Mouse (Mus musculus) adrenal gland, postnatal 10 days (tissue): Measurements from ENCODE around the gene Vtn. TPM values are rescaled to one million over a fixed set of nuclear protein-coding genes. Genes with fewer than 3 reads are reported as not detected.

Source experiments
- DNase-seq: peaks from one replicate; pipeline ENCODE4 v3.0.0; 2021; ENCODE audit warnings: mixed read lengths
- total RNA-seq, 2 experiments: library from RNA; stranded (reverse); gene quantifications; 2 replicates each; pipeline ENCODE4 v1.2.3; 2021

The Vtn gene
- total RNA-seq, 2 experiments from 2014 or later, result 229 to 546 TPM

DNA sequence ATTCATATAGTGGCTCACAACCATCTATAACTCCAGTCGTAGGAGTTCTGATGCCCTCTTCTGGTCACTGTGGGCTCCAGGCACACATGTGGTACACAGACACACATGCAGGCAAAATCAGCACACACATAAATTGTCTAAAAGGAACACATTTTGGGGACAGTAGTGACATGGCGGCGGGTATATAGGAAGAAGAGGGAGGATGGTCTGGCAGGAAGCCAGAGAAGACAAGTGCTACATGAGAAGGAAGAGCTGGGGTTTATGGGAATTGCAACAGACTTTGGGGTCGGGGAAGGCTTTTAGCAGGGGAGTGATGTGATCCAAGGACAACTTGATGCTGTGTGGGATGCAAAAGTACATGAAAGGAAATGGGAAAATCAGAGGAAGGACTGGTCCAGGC, 35.6 kb downstream of the Vtn start:
- no peak for DNase-seq

DNA sequence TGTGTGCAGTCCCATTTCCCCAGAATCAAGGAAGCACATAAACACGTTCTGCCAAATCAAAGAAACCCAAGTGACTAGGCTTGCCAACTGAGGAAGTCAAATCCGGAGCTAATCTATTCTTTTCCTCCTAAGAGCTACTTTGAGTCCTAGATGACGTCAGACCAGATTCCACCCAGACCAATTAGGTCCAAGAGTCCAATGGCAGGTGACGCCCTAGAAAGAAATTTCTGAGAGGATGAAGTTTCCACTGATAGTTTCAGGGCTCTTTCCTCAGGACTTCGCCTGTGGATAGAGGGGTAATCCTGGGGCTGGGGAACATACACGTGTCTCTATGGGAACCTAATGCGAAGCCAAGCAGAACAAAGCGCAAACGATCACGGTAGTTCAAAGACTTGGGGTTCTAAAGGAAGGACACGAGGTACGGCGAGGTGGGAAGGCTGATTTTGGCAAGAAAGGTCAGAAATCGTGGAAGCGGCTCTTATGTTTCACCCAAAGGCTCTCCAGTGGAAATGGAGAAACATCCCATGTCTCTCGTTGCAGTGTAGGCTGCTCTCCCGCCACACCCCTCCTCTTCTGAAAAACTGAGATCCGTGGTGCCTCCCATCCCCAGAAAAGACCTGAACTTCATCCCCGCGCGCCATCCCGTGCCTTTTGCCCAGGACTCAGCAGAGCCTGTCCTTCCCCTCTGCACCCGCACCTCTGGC, 36.6 kb downstream of the Vtn start:
- peak; percentile 47 for DNase-seq

GRCm38 (mm10) chr11:78536080-78536689, 37.3 kb downstream of the Vtn start, which contains the start of the genes Tnfaip1 and Ift20:
Tnfaip1 (minus strand) TSS chr11:78536332.
Ift20 (plus strand) TSS chr11:78536361.
- DNase-seq, result peak; percentile 97

DNA sequence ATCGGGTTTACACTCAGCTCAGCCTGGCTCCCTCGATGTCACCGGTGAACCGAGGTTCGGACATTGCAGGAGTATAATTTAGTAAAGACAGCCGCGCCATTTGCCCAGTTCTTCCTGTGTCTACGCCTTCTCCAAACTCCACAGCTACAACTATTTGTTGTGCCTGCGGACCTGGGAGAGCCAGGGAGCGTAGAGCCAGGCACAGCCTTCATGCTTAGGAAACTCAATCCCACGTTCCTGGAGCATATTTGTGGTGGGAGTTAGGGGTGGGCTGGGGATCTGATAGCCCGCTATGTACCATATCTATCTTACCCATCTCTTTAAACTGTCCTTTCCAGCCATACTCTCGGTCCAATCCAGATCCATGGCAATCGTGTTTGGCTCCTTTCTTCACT, 37.8 kb downstream of the Vtn start:
- DNase-seq, result no peak

DNA sequence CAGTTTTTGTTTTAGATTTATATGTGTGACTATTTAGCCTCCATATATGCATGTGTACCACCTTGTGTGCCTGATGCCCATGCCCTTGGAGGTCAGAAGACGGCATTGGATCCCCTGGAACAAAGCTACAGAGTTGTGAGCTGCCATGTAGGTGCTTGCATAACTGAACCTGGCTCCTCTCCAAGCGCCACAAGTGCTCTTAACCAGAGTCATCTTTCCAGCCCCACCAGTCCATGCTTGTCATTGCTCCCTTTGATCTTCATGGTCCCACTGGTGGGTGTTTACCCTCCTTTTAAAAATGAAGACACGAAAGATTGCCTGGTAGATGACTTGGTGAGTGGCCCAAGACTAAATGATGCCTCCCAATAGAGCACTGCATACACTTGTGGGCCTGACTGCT, 41.5 kb downstream of the Vtn start:
- DNase-seq, result peak; percentile 48

DNA sequence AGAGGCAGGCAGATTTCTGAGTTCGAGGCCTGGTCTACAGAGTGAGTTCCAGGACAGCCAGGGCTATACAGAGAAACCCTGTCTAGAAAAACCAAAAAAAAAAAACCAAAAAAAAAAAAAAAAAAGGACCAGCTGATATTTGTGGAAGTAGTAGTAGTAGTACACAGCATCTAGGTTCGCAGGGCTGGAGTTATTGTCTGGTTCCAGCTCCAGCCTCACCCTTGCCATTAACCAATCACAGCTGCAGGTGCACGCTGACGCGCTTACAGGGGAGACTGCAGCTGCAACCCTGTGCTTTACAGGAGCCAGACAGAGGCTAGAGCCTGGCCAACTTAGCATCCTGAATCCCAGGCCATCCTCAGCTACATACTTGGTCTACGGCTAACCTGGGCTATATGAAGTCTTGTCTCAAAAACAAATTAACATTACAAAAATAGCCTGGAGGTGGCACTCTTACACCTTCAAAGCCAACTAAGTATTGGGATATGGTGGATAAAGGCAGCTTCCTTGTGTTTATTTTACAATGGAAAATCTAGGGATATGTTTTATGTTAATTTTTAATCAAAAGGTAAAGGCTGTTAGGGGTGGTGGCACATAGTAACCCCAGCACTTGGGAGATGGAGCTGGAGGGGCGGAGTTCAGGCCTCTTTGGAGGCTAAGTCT, 45.7 kb downstream of the Vtn start:
- no peak for DNase-seq

DNA sequence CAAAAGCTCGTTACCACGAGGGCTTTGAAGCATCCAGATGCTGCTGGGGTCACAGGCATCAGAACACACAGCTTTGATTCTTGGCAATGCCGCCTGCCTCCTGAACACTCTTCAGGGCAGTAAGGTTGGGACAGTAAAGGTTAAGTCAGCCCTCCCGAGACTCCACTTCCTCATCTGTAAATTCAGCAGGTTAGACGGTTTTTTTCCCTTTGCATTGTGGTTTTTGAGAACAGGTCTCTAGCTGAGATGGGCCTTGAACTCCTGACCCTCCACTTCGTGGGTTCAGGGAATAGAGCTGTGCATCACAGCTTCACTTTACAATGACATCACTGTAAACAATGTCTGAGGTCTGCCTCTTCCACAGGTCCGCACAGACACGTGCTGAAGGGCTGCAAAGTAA, 46.3 kb downstream of the Vtn start:
- no peak for DNase-seq

DNA sequence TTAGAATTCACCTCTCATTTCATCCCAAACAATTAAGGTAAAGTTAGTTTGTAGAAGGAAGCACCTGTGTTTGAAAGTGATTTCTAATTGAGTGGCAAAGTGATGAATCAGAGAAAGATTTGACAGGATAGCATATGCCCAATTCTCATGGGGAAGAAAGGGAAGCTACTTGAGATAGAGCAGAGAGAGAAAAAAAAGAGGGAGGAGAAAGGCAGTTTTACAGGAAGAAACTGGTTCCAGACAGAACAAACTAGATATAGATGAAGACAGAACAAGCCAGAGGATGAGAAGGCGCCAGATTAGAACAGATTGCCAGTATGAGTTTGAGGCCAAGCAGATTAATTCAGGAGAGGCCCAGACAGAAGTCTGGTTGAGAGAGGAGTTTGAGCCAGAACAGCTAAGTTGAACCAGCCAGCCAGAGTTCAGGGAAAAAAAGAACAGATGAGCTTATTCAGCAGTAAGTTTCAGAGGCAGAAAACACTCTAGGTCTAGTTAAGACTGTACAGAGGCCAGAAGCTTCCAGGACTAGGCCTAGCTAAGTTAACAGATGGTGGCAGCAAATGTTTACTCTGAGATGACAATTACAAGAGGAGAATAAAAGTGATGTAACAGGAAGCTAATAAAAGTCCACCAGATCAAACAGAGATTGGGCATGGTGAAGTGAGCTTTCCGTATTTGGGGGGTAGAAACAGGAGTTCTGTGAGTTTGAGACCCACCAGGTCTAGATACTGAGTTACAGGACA, 49.0 kb downstream of the Vtn start:
- no peak for DNase-seq

DNA sequence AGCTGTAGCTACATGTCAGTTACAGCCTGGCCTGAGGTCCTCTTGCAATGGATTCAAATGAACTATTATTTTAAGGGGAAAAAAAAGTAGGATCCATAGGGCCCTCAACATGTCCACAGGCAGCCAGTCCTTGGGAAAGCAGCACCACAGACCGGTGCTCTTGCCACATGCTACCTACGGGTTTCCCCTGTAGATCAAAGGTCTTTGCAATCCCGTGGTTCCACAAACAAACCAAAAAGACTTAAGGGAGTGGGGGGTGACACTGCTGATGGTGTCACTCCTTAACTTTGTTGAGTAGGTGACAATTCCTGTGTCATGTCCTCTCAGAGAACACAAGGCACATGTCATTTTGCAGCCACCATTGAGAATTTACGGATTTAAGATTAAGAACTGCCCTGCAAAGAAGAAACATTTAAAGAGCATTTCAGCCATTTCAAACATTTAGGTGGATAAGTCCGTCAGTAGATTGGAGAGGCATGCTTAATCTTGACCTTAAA, 50.6 kb downstream of the Vtn start:
- DNase-seq, result no peak

- DNase-seq, result peak; percentile 96
Observed at GRCm38 (mm10) chr11:78550168-78551058, 51.5 kb downstream of the Vtn start, which contains the start of gene Tmem97. Tmem97 (minus strand) TSS chr11:78550777.

DNA sequence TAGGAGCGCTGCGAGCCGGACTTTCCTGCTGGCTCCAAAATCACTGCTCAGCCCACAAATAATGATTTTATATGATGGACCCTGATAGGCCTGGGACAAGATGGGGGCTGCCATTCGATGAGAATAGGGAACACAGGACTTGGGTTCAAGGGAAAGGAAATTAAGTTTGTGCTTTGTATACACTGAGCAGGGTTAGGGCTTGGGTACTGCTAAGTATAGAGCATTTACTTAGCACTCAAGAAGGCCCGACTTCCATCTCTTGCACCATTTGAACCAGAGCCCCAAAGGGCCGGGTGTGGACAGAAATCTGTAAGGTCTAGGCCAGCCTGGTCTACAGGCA, 52.1 kb downstream of the Vtn start:
- DNase-seq, result no peak

Other genes with a start within 250 kb of the Vtn start
- 100 to 1,000 TPM; 138 to 184 TPM for gene 2610507B11Rik, start 237.3 kb upstream of the Vtn start, total RNA-seq
- 1 to 10 TPM in 1 of 2 experiments, under 1 TPM in 1; 0.57 to 2.2 TPM for gene BC030499, start 208.2 kb upstream of the Vtn start, total RNA-seq
- gene Spag5, start 197.6 kb upstream of the Vtn start, total RNA-seq, result 10 to 100 TPM; 11.2 to 16.1 TPM
- gene Aldoc, start 176.1 kb upstream of the Vtn start, total RNA-seq, result 1 to 10 TPM; 8.3 to 8.6 TPM
- 10 to 100 TPM; 40.1 to 40.3 TPM for gene Pigs, start 170.7 kb upstream of the Vtn start, total RNA-seq
- 10 to 100 TPM; 36.1 to 42.5 TPM for gene Unc119, start 155.6 kb upstream of the Vtn start, total RNA-seq
- under 1 TPM in 1 of 2 experiments, not detected in 1; 0.09 TPM for gene Foxn1, start 112.5 kb upstream of the Vtn start, total RNA-seq
- not detected for gene Slc13a2, start 76.9 kb upstream of the Vtn start, total RNA-seq
- 10 to 100 TPM; 13.2 to 14.8 TPM for gene Slc46a1, start 33.4 kb upstream of the Vtn start, total RNA-seq
- gene Sarm1, start 1.3 kb upstream of the Vtn start, total RNA-seq, result 1 to 10 TPM; 3.2 to 5.5 TPM
- not detected for gene Sebox, start 4.4 kb downstream of the Vtn start, total RNA-seq
- 10 to 100 TPM; 21.3 to 25.1 TPM for gene Tmem199, start 13.1 kb downstream of the Vtn start, total RNA-seq
- gene Poldip2, start 13.1 kb downstream of the Vtn start, total RNA-seq, result 100 to 1,000 TPM; 188 to 199 TPM
- gene Tnfaip1, start 37.2 kb downstream of the Vtn start, total RNA-seq, result 10 to 100 TPM; 52.2 to 55.1 TPM
- gene Ift20, start 37.3 kb downstream of the Vtn start, total RNA-seq, result 10 to 100 TPM; 69.1 to 71.5 TPM
- gene Tmem97, start 51.7 kb downstream of the Vtn start, total RNA-seq, result 10 to 100 TPM; 39.1 to 40.9 TPM
- 10 to 100 TPM; 29.1 to 33.5 TPM for gene Nlk, start 198.3 kb downstream of the Vtn start, total RNA-seq